Mouse (Mus musculus) ovary, postnatal 10 days (tissue): ENCODE results near the gene Phf3.
"Not testable (repeated sequence)": the region's sequence is repeated elsewhere in the genome, so short reads cannot be mapped to it uniquely, and the experiment has no call there.

ENCODE experiments used
- DNase-seq: peaks from one replicate; pipeline ENCODE4 v3.0.0; 2022; ENCODE audit warnings: low spot score

Gene Phf3

DNA sequence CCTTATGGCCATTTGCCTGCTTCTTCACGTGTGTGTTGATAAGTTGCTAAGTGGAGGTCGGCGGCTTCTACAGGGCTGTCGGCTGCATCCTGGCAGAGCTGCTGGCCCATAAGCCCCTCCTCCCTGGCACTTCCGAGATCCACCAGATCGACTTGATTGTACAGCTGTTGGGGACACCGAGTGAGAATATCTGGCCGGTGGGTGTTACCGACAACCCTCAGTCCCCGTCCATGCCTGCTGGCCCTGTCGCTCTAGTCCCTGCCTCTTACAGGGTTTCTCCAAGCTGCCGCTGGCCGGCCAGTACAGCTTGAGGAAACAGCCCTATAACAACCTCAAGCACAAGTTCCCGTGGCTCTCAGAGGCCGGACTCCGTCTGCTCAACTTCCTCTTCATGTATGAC, 103.1 kb downstream of the Phf3 start:
- not testable (repeated sequence) for DNase-seq

DNA sequence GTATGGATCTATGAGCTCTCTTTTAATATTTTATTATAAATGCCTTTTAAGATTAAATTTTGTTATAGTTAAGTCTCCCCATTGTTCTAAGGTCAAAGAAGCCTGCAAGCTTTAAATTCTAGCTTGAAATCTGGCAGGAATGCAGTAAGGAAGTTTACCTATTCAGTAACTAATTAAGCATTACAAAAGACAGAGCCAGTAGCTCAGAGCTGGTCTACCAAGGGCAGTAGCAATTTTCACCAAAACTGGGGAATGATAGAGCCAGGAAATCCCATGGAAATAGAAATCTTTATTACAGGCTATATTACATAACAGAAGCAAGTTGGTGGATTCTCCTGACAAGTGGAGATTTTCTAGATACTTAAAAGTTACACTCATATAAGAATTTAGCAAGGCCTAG, 116.9 kb downstream of the Phf3 start:
- DNase-seq: no peak

- no peak for DNase-seq
Observed at GRCm38 (mm10) chr1:30755453-30756224, 118.1 kb downstream of the Phf3 start.
